Mouse (Mus musculus): ENCODE data around the gene Spag4.

- TF ChIP-seq CTCF (IDR thresholded peaks at IDR 0.05; ENCODE audit: borderline replicate concordance, extremely low read depth, insufficient read depth, insufficient read length) (no peak), POLR2A (IDR thresholded peaks at IDR 0.05; ENCODE audit: borderline replicate concordance, extremely low read depth, insufficient read depth, insufficient read length, poor library complexity, severe bottlenecking) (no peak)
These were observed 24.8 kb downstream of the Spag4 start for GRCm38 (mm10) chr2:156089799-156090198.

Measured in brain, embryonic 14.5 days (tissue).